Mouse (Mus musculus): ENCODE measurements at regions not wholly inside any gene's neighbourhood (a gene's known extent, or its start where the extent isn't known, plus 50 kb on each side); places are given as distances from the start of the nearest gene placed in this dataset.
"Not testable (repeated sequence)": the region's sequence is repeated elsewhere in the genome, so short reads cannot be mapped to it uniquely, and the experiment has no call there.

DNA sequence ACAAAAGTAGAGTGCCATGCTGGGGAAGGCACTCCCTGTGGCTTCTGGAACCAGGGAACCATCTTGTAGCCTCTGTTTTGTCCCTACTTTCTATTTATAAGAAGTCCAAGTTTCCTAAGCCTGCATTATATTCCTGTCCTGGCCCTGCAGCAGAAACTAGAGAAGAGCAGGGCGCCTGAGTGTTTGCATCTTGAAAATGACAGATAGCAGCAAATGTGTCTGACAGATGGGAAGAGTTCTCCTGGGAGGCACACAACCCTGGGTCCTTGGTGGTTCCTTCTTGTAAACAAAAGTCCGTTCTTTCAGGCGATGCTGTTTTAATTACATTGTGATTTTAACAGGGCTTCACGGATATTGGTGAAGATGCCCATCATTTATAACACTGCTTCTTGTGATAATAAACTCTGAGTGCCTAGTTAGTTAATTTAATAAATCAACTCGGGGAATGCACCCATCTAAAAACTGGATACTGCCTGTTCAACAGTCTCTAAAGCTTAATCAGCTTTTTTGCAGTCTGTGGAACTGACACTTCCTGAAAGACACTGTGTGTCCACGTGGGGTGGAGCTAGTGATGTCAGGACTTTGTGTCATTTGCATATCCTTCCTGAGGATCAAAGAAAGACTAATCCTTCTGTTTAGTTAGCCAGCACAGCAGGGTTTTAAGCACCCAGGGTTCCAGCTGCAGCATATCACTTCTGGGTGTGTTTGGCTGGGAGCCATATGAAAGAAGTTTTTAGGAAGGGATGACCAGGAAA lies 188.3 kb upstream of the Ccdc54 start:
- no peak for DNase-seq (ENCODE audit: low spot score in 2 of 2)

DNA sequence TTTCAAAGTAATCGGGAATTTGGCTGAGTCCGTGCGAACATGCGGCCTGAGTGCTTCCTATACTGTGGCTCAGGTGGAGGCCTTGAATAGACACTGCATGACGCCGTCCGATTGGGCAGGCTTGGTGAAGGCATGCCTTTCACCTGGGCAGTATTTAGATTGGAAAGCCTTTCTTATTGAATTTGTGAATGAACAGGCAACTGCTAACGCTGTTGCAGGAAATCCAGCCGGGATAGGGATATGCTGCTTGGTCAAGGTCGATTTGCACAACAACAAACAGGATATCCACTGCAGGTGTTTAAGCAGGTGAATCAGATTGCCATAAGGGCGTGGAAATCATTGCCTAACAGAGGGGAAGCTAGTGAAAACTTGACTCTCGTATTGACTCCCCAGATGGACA lies 183.7 kb upstream of the Ccdc54 start:
- not testable (repeated sequence) for DNase-seq (ENCODE audit: low spot score in 2 of 2)

GRCm38 (mm10) chr16:50766055-50766770 lies 175.3 kb upstream of the Ccdc54 start:
- DNase-seq (ENCODE audit: low spot score in 2 of 2): no peak

- DNase-seq (ENCODE audit: low spot score in 2 of 2): no peak
These were observed 171.1 kb upstream of the Ccdc54 start for GRCm38 (mm10) chr16:50762096-50762495.

DNA sequence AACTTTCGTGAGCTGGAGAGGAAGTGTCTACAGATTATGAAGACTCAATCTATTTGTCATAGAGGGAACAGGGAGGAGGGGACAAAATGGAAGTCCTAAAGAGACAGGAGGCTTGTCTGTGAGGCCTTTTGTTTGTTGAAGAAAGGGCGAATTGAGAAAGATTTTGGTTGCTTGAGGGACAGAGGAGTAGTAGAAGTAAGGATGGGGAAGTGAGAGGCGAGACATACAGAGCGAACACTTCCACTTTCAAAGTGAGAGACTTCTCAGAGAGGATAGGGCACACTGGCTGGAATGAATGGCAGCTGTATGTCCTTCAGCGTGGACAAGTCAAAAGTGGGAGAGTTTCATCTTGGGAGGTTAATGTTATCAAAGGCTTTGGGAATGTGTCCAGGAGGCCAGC lies 169.0 kb upstream of the Ccdc54 start:
- no peak for DNase-seq (ENCODE audit: low spot score in 2 of 2)

- DNase-seq (ENCODE audit: low spot score in 2 of 2): no peak
These were observed 165.7 kb upstream of the Ccdc54 start for GRCm38 (mm10) chr16:50756696-50757095.

- no peak for DNase-seq (ENCODE audit: low spot score in 2 of 2)
These were observed 162.8 kb upstream of the Ccdc54 start for GRCm38 (mm10) chr16:50753612-50754389.

- DNase-seq (ENCODE audit: low spot score in 2 of 2): no peak
These were observed 162.1 kb upstream of the Ccdc54 start for GRCm38 (mm10) chr16:50753046-50753445.

GRCm38 (mm10) chr16:50752277-50752600 lies 161.3 kb upstream of the Ccdc54 start:
- DNase-seq (ENCODE audit: low spot score in 2 of 2): no peak

- DNase-seq (ENCODE audit: low spot score in 2 of 2): no peak
These were observed 160.7 kb upstream of the Ccdc54 start for GRCm38 (mm10) chr16:50751495-50752276.

GRCm38 (mm10) chr16:50747698-50748097 lies 156.7 kb upstream of the Ccdc54 start:
- no peak for DNase-seq (ENCODE audit: low spot score in 2 of 2)

- no peak for DNase-seq (ENCODE audit: low spot score in 2 of 2)
These were observed 154.8 kb upstream of the Ccdc54 start for GRCm38 (mm10) chr16:50745723-50746122.

DNA sequence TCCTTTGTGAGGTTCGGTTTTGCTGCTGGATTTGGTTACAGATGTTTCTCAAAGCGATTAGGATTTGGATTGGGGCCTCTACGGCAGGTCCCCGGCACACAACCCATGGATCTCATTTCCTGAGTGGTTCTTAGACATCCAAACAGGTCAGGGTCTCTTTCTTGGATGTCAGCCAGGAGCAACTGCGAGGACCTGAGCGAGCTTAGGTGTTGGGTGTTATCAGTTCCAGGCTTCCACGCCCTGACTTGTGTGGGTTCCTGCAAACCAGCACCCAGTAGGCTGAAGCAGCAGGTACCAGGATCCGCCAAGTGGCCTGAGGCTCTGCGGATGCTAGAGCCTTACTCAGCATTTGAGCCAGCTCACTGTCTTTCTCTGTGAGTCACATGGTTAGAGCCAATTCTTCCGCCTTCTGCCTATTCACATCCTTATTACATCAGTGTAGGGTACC lies 146.5 kb upstream of the Ccdc54 start:
- no peak for DNase-seq (ENCODE audit: low spot score in 2 of 2)

GRCm38 (mm10) chr16:50736151-50737047 lies 145.4 kb upstream of the Ccdc54 start:
- peak; percentile 92 for DNase-seq (ENCODE audit: low spot score in 2 of 2)

- no peak for DNase-seq (ENCODE audit: low spot score in 2 of 2)
These were observed 142.4 kb upstream of the Ccdc54 start for GRCm38 (mm10) chr16:50733359-50733758.

DNA sequence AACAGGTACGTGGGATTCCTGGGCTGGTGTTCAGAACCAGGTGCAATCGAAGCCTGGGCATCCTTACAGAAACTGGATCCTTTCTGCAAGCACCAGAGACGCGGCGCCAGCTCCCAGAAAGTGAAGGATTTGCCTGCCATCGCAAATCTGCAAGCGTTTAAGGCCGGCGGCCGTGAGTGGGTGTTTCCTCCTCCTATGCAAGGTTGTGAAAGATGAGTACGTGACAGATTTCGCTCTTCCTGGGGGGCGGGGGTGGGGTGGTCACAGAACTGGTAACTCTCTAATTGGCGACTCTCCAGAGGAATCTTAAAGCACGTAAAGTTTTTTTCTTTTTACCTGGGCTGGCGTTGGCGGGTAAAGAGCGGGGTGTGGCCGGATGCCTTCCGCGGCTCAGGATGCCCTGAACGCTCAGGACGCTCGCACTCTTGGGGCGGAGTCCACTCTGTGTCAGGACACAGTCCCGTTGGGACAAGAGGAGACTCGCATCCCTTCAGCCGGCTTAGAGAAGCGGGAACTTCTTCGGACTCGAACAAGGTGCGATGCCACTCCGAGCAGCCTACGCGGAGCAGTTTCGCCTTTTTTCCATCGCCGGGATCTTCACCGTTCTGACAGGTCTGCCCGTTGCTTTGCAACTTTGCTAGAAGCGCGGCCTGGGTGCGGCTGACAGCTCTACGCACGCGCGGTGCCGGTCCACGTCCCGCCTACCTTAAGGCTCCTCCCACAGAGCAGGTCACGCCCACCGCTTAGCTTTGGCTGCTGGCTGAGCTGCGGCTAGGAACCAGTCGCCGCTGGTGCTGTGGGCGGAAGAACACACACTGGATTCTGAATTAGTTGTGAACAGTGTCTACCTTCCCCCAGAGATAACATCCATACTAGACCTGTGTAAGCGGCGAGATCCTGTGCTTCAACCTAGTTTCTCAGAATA lies 141.4 kb upstream of the Ccdc54 start:
- peak; percentile 85 to 91 for DNase-seq (ENCODE audit: low spot score in 2 of 2)

GRCm38 (mm10) chr16:50729341-50729740 lies 138.4 kb upstream of the Ccdc54 start:
- no peak for DNase-seq (ENCODE audit: low spot score in 2 of 2)

DNA sequence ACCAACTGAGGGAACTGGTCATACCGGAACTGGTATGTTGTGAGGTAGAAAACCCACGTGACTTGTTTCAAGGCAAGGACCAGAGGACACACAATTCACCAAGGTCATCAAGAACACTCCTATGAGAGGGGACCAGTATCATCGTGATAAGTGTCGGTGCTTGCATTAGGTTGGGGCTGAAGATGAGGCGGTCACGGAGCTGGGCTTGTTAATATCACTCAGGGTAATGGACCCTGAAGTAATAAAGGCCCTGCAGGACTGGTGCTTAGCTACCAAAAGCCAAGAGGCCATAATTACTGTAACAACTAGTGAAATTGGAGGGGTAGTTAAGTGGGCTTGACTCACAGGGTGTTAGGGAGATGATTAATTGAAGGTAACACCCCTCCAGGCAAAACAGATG lies 132.2 kb upstream of the Ccdc54 start:
- DNase-seq (ENCODE audit: low spot score in 2 of 2): no peak
